Mouse (Mus musculus) G1E (cell line): ENCODE data around the gene Mrgpra2b. TPM values are rescaled to one million over a fixed set of nuclear protein-coding genes. Genes with fewer than 3 reads are reported as not detected.
"Not testable (repeated sequence)": the region's sequence is repeated elsewhere in the genome, so short reads cannot be mapped to it uniquely, and the experiment has no call there.

Experiments used
- ATAC-seq: 2 replicates; pipeline ENCODE4 v1.8.0; 2016; ENCODE audit warnings: mild to moderate bottlenecking; ENCODE audit not compliant: insufficient number of reproducible peaks, poor library complexity, low FRiP score, severe bottlenecking; ENCODE audit errors: extremely low read depth
- DNase-seq: peaks from one replicate; pipeline ENCODE4 v3.0.0; 2012; ENCODE audit warnings: low spot score
- H3K27me3 ChIP-seq: 2 replicates; pipeline ENCODE4 v1.6.1; 2012; ENCODE audit warnings: mild to moderate bottlenecking, low read length, inconsistent platforms; ENCODE audit not compliant: insufficient read depth
- H3K36me3 ChIP-seq: replicated peaks from 2 replicates; pipeline ENCODE3; 2012; ENCODE audit warnings: mild to moderate bottlenecking, inconsistent platforms
- H3K4me1 ChIP-seq: 2 replicates; pipeline ENCODE4 v1.6.1; 2012; ENCODE audit warnings: low read depth, low read length, inconsistent platforms, mixed read lengths; ENCODE audit not compliant: insufficient read depth
- H3K4me3 ChIP-seq: 2 replicates; pipeline ENCODE4 v1.5.1; 2012; ENCODE audit warnings: low read depth, mild to moderate bottlenecking, inconsistent platforms, low read length, moderate library complexity, mixed read lengths
- H3K9me3 ChIP-seq: replicated peaks from 2 replicates; pipeline ENCODE4 v1.6.1; 2012; ENCODE audit warnings: inconsistent platforms
- polyA plus RNA-seq: library from polyadenylated mRNA; stranded (reverse); fragments of >175 nt; gene quantifications from 2 replicates; pipeline ENCODE4 v1.2.3, GENCODE M21; 2012
- total RNA-seq, 2 experiments: library from RNA; stranded (forward) in 1 of 2; stranded (reverse) in 1 of 2; fragments of 200-1000 nt in 1 of 2; fragments of >200 nt in 1 of 2; fragmentation: Nextera tagmentation in 1 of 2; gene quantifications; 2 replicates each; pipeline ENCODE4 v1.2.3; 2014 to 2017

Gene Mrgpra2b
- total and polyA plus RNA-seq, 3 experiments: not detected

- not testable (repeated sequence) for H3K4me1 ChIP-seq, H3K27me3 ChIP-seq, DNase-seq, H3K36me3 ChIP-seq, H3K4me3 ChIP-seq, H3K9me3 ChIP-seq, ATAC-seq
Observed at GRCm38 (mm10) chr7:47445729-47446128, 82.9 kb downstream of the Mrgpra2b start.

- DNase-seq, ATAC-seq: not testable (repeated sequence)
Observed at GRCm38 (mm10) chr7:47436463-47436862, 92.2 kb downstream of the Mrgpra2b start.

DNA sequence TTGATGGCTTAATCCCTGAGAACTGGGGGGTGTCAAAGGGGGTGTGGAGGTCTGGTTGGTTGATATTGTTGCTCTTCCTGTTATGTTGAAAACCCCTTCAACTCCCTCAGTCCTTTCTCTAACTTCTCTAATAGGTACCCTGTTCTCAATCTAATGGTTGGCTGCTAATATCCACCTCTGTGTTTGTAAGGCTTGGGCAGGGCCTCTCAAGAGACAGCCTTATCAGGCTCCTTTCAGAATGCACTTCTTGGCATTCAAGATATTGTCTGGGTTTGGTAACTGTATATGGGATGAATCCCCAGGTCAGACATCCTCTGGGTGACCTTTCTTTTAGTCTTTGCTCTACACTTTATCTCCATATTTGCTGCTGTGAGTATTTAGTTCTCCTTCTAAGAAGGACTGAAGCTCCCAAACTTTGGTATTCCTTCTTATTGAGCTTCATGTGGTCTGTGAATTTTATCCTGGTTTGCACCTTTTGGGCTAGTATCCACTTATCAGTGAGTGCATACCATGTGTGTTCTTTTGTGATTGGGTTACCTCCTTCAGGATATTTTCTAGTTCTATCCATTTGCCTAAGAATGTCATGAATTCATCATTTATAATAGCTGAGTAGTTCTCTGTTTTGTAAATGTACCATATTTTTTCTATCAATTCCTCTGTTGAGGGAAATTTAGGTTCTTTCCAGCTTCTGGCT, 100.7 kb downstream of the Mrgpra2b start:
- not testable (repeated sequence) for H3K4me1 ChIP-seq, H3K27me3 ChIP-seq, ATAC-seq

More at GRCm38 (mm10) chr7:47436463-47436862, 92.2 kb downstream of the Mrgpra2b start:
- not testable (repeated sequence) for H3K9me3 ChIP-seq, H3K4me1 ChIP-seq, H3K27me3 ChIP-seq, H3K4me3 ChIP-seq, H3K36me3 ChIP-seq

More for the DNA sequence above, 100.7 kb downstream of the Mrgpra2b start:
- not testable (repeated sequence) for H3K36me3 ChIP-seq, H3K9me3 ChIP-seq, DNase-seq, H3K4me3 ChIP-seq

Other genes with a start within 250 kb of the Mrgpra2b start
- gene Mrgpra1, start 174.6 kb downstream of the Mrgpra2b start, total RNA-seq (2014; fragmentation: Nextera tagmentation): not detected in 2 replicates
- 0.27 TPM in 1 of 2 replicates, not detected in the other for gene Mrgpra1, start 174.6 kb downstream of the Mrgpra2b start, total RNA-seq (2017)
- gene Mrgpra1, start 174.6 kb downstream of the Mrgpra2b start, polyA plus RNA-seq: not detected in 2 replicates
- gene Mrgpra2a, start 76.7 kb downstream of the Mrgpra2b start, total RNA-seq (2014; fragmentation: Nextera tagmentation): not detected in 2 replicates
- gene Mrgpra2a, start 76.7 kb downstream of the Mrgpra2b start, total RNA-seq (2017): not detected in 2 replicates
- not detected in 2 replicates for gene Mrgpra2a, start 76.7 kb downstream of the Mrgpra2b start, polyA plus RNA-seq
- not detected in 2 replicates for gene Mrgpra3, start 72.5 kb upstream of the Mrgpra2b start, total RNA-seq (2014; fragmentation: Nextera tagmentation)
- gene Mrgpra3, start 72.5 kb upstream of the Mrgpra2b start, total RNA-seq (2017): not detected in 2 replicates
- gene Mrgpra3, start 72.5 kb upstream of the Mrgpra2b start, polyA plus RNA-seq: not detected in 2 replicates